Mouse (Mus musculus) small intestine, adult 2 months (tissue): ENCODE measurements around the gene Fchsd2. TPM values are rescaled to one million over a fixed set of nuclear protein-coding genes. Genes with fewer than 3 reads are reported as not detected.

Source experiments
- H3K27ac ChIP-seq: fragments of 200-500 bp; 2 replicates; pipeline ENCODE4 v1.5.1; 2012; ENCODE audit warnings: low read depth, low read length, control low read depth, inconsistent platforms; ENCODE audit not compliant: insufficient read depth
- H3K27me3 ChIP-seq: fragments of 200-500 bp; 2 replicates; pipeline ENCODE4 v1.6.1; 2012; ENCODE audit warnings: mild to moderate bottlenecking, moderate library complexity, low read length, inconsistent platforms; ENCODE audit not compliant: control insufficient read depth, insufficient read depth
- H3K36me3 ChIP-seq: fragments of 200-500 bp; 2 replicates; pipeline ENCODE4 v1.6.1; 2012; ENCODE audit warnings: mild to moderate bottlenecking, low read length, control low read depth, inconsistent platforms; ENCODE audit not compliant: control insufficient read depth, insufficient read depth
- H3K4me1 ChIP-seq: fragments of 200-500 bp; 2 replicates; pipeline ENCODE4 v1.6.1; 2012; ENCODE audit warnings: low read length, inconsistent platforms, mixed read lengths; ENCODE audit not compliant: control insufficient read depth, insufficient read depth, insufficient read length
- H3K4me3 ChIP-seq: fragments of 200-500 bp; 2 replicates; pipeline ENCODE4 v1.5.1; 2012; ENCODE audit warnings: low read depth, mild to moderate bottlenecking, control low read depth, inconsistent platforms, low read length, moderate library complexity
- CTCF ChIP-seq: fragments of 200-500 bp; IDR thresholded peaks from 2 replicates; pipeline ENCODE4 v1.5.1; 2012; ENCODE audit warnings: low read depth, mild to moderate bottlenecking, control low read depth, inconsistent platforms, low read length, moderate library complexity, mixed read lengths; ENCODE audit not compliant: insufficient replicate concordance, insufficient read length; ENCODE audit errors: extremely low read depth
- POLR2A ChIP-seq: fragments of 200-500 bp; IDR thresholded peaks from 2 replicates; pipeline ENCODE4 v1.6.1; 2012; ENCODE audit warnings: low read depth, mild to moderate bottlenecking, control low read depth, inconsistent platforms, low read length, moderate library complexity
- whole genome bisulfite sequencing: fragments of 180-500 bp; shearing (Covaris S2); methylation state at CpG from one replicate; pipeline ENCODE4 v1.1.7; 2018; 5-methylcytosine and 5-hydroxymethylcytosine counted together
- polyA plus RNA-seq: library from polyadenylated mRNA; depleted of rRNA; stranded (reverse); fragments of >200 nt; gene quantifications from 2 replicates; pipeline ENCODE4 v1.2.3, GENCODE M21; 2012

Fchsd2 gene
- polyA plus RNA-seq, 1 experiment = 6.9 TPM

- Histone ChIP-seq H3K36me3 (peaks cover 42% of the 10 kb centered on the region), H3K4me1 (no peaks in the 10 kb centered on the region), H3K27ac (no peak overlapping the region)
Observed at GRCm38 (mm10) chr7:101258482-101258881, 165.8 kb downstream of the Fchsd2 start.

GRCm38 (mm10) chr7:101261941-101262546 lies 169.4 kb downstream of the Fchsd2 start:
- H3K27me3 ChIP-seq = no peaks in the 10 kb centered on the region
- 90% methylated on average over 4 of the region's 4 CpGs for whole genome bisulfite sequencing
- no peaks in the 10 kb centered on the region for H3K4me1 ChIP-seq
- no peak overlapping the region for H3K27ac ChIP-seq
- no peak overlapping the region for H3K4me3 ChIP-seq
- TF ChIP-seq CTCF (no peak), POLR2A (no peak)
- H3K36me3 ChIP-seq = peaks cover 33% of the 10 kb centered on the region

More at GRCm38 (mm10) chr7:101258482-101258881, 165.8 kb downstream of the Fchsd2 start:
- TF ChIP-seq POLR2A (no peak), CTCF (no peak)
- no peaks in the 10 kb centered on the region for H3K27me3 ChIP-seq
- H3K4me3 ChIP-seq = no peak overlapping the region

- H3K36me3 ChIP-seq = peaks cover 35% of the 10 kb centered on the region
- H3K4me3 ChIP-seq = no peak overlapping the region
- H3K27me3 ChIP-seq = no peaks in the 10 kb centered on the region
- no peak overlapping the region for H3K27ac ChIP-seq
- TF ChIP-seq CTCF (no peak), POLR2A (no peak)
- no peaks in the 10 kb centered on the region for H3K4me1 ChIP-seq
Observed at GRCm38 (mm10) chr7:101263511-101263910, 170.8 kb downstream of the Fchsd2 start.

DNA sequence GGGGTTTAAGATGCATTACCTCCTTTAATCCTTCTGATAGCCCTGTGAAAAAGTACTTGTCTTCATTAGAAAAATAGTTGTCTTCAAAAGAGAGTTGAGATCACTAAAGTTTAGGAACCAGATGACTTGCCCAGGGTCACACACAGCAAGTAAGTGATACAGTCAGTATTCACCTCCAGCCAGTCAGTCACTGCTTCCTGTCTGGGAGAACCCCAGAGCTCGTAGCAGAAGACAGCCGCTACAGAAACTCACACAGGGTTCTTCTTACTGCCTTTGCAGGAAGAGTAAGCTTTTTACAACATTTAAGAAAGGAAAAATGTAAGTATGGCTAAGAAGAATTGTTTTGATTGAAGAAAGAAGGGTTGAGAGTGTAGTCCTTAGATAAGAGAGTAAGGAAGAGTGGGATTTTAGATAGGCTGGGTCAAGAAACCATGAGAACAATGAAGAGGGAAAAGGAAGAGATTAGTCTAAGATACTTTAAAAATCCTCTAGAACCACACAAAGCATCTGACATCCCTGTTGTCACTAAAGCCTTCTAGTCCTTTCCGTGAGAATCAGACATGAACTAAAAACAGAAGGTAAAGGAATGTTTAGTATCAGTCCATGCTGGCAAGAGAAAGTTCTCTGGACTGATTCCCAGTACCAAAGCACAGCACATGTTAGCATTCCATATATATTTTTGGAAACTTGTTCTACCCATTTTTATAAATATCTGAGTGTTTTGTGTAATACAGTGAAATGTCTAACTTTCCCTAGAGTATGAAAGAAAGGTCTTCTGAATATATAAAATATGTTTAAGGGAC lies 175.0 kb downstream of the Fchsd2 start:
- 75% methylated on average over 3 of the region's 3 CpGs for WGBS
- no peak for TF ChIP-seq POLR2A
- Histone ChIP-seq H3K4me1 (no peaks in the 10 kb centered on the region), H3K4me3 (no peak overlapping the region), H3K36me3 (peaks cover 24% of the 10 kb centered on the region), H3K27me3 (no peaks in the 10 kb centered on the region), H3K27ac (peak overlapping the region; percentile 15; the same call in 1 of the 2 replicates)

- TF ChIP-seq CTCF (no peak), POLR2A (no peak)
- H3K36me3 ChIP-seq = peaks cover 39% of the 10 kb centered on the region
- no peak overlapping the region for H3K4me3 ChIP-seq
- H3K27me3 ChIP-seq = no peaks in the 10 kb centered on the region
- H3K27ac ChIP-seq = no peak overlapping the region
- WGBS = 84% methylated on average over 1 of the region's 1 CpGs
- H3K4me1 ChIP-seq = no peaks in the 10 kb centered on the region
Observed at GRCm38 (mm10) chr7:101271602-101272001, 178.9 kb downstream of the Fchsd2 start.

DNA sequence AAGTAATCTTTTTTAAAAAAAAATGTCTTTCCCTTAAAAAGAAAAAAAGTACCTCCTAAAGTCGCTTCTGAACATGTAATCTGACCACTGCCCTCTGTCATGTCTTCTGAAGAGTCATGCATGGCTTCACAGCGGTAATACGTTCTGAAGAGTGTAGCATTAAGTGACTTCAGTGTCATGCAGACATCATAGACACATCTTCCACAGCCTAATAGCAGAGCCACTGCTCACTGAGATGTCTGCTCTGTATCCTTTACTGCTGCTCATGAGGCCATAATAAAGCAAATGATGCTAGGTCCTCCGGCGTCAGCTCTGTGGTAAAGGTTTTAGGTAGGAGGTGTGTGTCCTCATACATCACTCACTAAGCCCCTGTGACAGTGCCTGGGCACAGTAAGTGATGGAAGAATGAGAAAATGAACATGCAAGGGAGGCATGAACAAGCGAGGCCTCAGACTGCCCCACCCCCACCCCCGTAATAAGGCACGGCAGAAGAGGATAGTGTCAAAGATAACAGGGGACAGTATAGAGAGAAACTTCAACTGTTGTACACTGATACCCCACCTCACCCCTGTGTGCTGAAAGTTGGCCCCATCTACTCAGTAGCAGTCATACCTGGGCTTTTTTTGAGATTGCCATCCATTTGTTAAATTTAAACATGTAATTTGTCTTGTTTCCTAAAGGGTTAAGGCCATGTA lies 179.9 kb downstream of the Fchsd2 start:
- H3K27ac ChIP-seq = no peak overlapping the region
- H3K36me3 ChIP-seq = peaks cover 40% of the 10 kb centered on the region
- no peaks in the 10 kb centered on the region for H3K27me3 ChIP-seq
- no peak overlapping the region for H3K4me3 ChIP-seq
- WGBS = 91% methylated on average over 8 of the region's 8 CpGs
- no peak for TF ChIP-seq CTCF
- no peak for TF ChIP-seq POLR2A
- H3K4me1 ChIP-seq = no peaks in the 10 kb centered on the region

DNA sequence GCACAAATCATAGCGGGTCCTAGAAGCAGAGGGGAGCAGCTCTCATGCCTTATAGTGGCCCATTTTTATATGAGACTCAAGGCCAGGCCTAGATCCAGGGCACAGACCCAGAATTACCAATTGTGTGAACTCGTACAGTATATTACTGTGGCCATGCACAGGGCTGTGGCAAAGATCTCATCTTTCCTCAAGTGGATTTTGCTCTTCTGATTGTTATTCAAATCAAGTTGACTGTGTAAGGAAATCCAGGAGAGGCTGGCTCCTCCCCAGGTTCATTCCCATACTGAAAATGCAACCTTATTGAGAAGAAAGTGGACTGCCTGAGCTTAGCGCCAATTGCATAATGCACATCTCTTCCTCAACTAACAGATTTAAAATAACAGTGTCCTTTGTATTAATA lies 190.1 kb downstream of the Fchsd2 start:
- Histone ChIP-seq H3K4me3 (no peak overlapping the region), H3K36me3 (peaks cover 44% of the 10 kb centered on the region), H3K4me1 (no peaks in the 10 kb centered on the region), H3K27ac (no peak overlapping the region), H3K27me3 (no peaks in the 10 kb centered on the region)
- TF ChIP-seq CTCF (no peak), POLR2A (no peak)
- WGBS = 94% methylated on average over 3 of the region's 3 CpGs
